Mouse (Mus musculus) hindbrain, postnatal 0 days (tissue): ENCODE measurements around the gene Pakap. TPM values are rescaled to one million over a fixed set of nuclear protein-coding genes. Genes with fewer than 3 reads are reported as not detected.
A peak's percentile ranks its signal among the peaks of the same experiment; 100 is the strongest.

Experiments used
- ATAC-seq: fragments of 200-750 bp; cut with Nextera tagmentation; 2 replicates; pipeline ENCODE4 v1.8.0; 2017; ENCODE audit warnings: mild to moderate bottlenecking, moderate TSS enrichment, moderate library complexity
- DNase-seq: peaks from one replicate; pipeline ENCODE4 v3.0.0-alpha.2; 2015; ENCODE audit warnings: low spot score
- H3K27ac ChIP-seq: fragments of 300-500 bp; sonication (generic); 2 replicates; pipeline ENCODE4 v1.5.1; 2014; ENCODE audit warnings: mild to moderate bottlenecking
- H3K27me3 ChIP-seq: fragments of 300-500 bp; sonication (generic); 2 replicates; pipeline ENCODE4 v1.6.1; 2014; ENCODE audit warnings: low read length, mixed read lengths; ENCODE audit not compliant: insufficient read depth
- H3K36me3 ChIP-seq: fragments of 300-500 bp; sonication (generic); 2 replicates; pipeline ENCODE4 v1.6.1; 2014; ENCODE audit warnings: low read length, mixed read lengths; ENCODE audit not compliant: insufficient read depth
- H3K4me1 ChIP-seq: fragments of 300-500 bp; sonication (generic); 2 replicates; pipeline ENCODE4 v1.6.1; 2014; ENCODE audit warnings: antibody characterized with exemption, low read length, mixed read lengths; ENCODE audit not compliant: insufficient read depth
- H3K4me2 ChIP-seq: fragments of 300-500 bp; sonication (generic); 2 replicates; pipeline ENCODE4 v1.6.1; 2014; ENCODE audit warnings: low read depth, mild to moderate bottlenecking, low read length, moderate library complexity, mixed read lengths
- H3K4me3 ChIP-seq: fragments of 300-500 bp; sonication (generic); 2 replicates; pipeline ENCODE4 v1.5.1; 2014; ENCODE audit warnings: low read length
- H3K9ac ChIP-seq: fragments of 300-500 bp; sonication (generic); replicated peaks from 2 replicates; pipeline ENCODE4 v1.6.1; 2014; ENCODE audit warnings: mild to moderate bottlenecking, low read length, moderate library complexity, mixed read lengths
- H3K9me3 ChIP-seq: fragments of 300-500 bp; sonication (generic); 2 replicates; pipeline ENCODE4 v1.6.1; 2016; ENCODE audit warnings: low read length, mixed read lengths
- CTCF ChIP-seq: IDR thresholded peaks from 2 replicates; pipeline ENCODE4 v1.5.1; 2016; ENCODE audit warnings: antibody characterized with exemption, control low read depth, low read depth
- WGBS: fragments of 180-500 bp; shearing (Covaris S2); extraction: QIAGEN DNeasy Blood & Tissue Kit; methylation state at CpG from one replicate; pipeline ENCODE4 v1.1.7; 2014; 5-methylcytosine and 5-hydroxymethylcytosine counted together
- polyA plus RNA-seq: library from polyadenylated mRNA; unstranded; fragments of >200 nt; fragmentation: Nextera tagmentation; extraction: Ambion mirVana; gene quantifications from 2 replicates; pipeline ENCODE4 v1.2.1, GENCODE M21; 2015
- total RNA-seq: library from RNA; depleted of rRNA; stranded (reverse); fragments of >200 nt; gene quantifications from 2 replicates; pipeline ENCODE4 v1.2.3, GENCODE M21; 2014

Gene Pakap
- total and polyA plus RNA-seq, 2 experiments from 2014 or later: 9.7 to 14.3 TPM

DNA sequence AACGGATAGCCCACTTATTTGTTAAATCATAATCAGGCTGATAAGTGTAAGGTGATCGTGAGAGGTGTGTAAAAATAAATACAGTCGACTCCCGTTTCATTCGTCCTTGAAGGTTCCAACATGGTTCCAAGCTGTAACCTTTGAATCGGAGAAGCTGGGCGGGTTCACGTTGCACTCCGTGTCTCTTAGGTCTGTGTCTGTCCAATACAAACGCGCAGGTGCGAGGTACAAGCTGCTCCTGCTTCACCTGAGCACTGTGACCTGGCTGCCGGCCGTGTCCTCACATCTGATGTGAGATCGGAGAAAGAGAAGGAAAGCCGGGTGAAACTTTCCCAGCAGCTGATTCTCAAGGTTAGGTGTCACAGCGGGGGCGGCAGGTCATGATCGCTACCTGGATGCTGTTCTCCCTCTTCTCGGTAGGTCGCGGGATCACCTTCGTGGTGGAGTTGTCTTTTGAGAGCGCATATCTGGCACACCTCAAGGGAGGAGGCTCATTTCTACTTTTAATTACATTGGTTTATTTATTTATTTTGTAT lies 252.9 kb downstream of the Pakap start:
- no peak for ATAC-seq
- WGBS: 91% methylated on average over 24 of the region's 24 CpGs
- no peaks in the 10 kb centered on the region for H3K27me3 ChIP-seq

GRCm38 (mm10) chr4:57821556-57822356 lies 253.8 kb downstream of the Pakap start:
- no peak for TF ChIP-seq CTCF
- 0 out of 2 replicates have a peak overlapping the region, but pooled peaks have one; percentile 1 for H3K9ac ChIP-seq
- DNase-seq (peak; percentile 62), ATAC-seq (peak; percentile 73)
- 5% methylated on average over 11 of the region's 11 CpGs for WGBS
- H3K4me3 ChIP-seq: no peak overlapping the region
- H3K27me3 ChIP-seq: no peaks in the 10 kb centered on the region
- H3K4me1 ChIP-seq: peaks cover 11% of the 10 kb centered on the region; the same call in 1 of the 2 replicates
- no peaks in the 10 kb centered on the region for H3K36me3 ChIP-seq
- peak overlapping the region; percentile 3; the same call in 1 of the 2 replicates for H3K27ac ChIP-seq
- H3K4me2 ChIP-seq: peak overlapping the region; percentile 38
- no peaks in the 10 kb centered on the region for H3K9me3 ChIP-seq

More for the DNA sequence above, 252.9 kb downstream of the Pakap start:
- Histone ChIP-seq H3K9me3 (no peaks in the 10 kb centered on the region), H3K4me2 (no peak overlapping the region), H3K27ac (no peak overlapping the region), H3K36me3 (no peaks in the 10 kb centered on the region), H3K9ac (no peak overlapping the region), H3K4me3 (no peak overlapping the region), H3K4me1 (peaks cover 11% of the 10 kb centered on the region; the same call in 1 of the 2 replicates)
- no peak for TF ChIP-seq CTCF
- no peak for DNase-seq

DNA sequence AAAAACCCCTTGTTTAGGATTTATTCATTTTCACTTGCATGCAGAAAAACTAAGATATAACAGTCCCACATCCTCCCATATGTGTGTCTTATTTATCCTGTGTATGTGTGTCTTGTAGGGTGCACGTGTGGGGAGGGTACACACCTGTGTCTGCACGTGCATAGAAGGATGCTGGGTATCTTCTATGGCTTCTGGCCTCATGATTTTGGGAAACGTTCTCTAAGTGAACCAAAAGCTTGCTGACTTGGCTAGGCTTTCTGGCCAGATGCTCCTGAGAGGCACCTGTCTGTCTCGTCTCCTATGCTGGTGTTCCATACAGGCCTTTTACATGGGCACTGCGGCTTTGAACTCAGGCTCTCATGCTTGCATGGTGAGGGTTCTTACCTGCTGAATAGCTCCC lies 254.7 kb downstream of the Pakap start:
- Histone ChIP-seq H3K4me2 (no peak overlapping the region), H3K4me1 (peaks cover 11% of the 10 kb centered on the region; the same call in 1 of the 2 replicates), H3K4me3 (no peak overlapping the region), H3K36me3 (no peaks in the 10 kb centered on the region), H3K9me3 (no peaks in the 10 kb centered on the region), H3K27ac (no peak overlapping the region), H3K9ac (no peak overlapping the region), H3K27me3 (no peaks in the 10 kb centered on the region)
- no peak for DNase-seq
- ATAC-seq: no peak
- 80% methylated on average over 5 of the region's 5 CpGs for WGBS
- no peak for TF ChIP-seq CTCF

DNA sequence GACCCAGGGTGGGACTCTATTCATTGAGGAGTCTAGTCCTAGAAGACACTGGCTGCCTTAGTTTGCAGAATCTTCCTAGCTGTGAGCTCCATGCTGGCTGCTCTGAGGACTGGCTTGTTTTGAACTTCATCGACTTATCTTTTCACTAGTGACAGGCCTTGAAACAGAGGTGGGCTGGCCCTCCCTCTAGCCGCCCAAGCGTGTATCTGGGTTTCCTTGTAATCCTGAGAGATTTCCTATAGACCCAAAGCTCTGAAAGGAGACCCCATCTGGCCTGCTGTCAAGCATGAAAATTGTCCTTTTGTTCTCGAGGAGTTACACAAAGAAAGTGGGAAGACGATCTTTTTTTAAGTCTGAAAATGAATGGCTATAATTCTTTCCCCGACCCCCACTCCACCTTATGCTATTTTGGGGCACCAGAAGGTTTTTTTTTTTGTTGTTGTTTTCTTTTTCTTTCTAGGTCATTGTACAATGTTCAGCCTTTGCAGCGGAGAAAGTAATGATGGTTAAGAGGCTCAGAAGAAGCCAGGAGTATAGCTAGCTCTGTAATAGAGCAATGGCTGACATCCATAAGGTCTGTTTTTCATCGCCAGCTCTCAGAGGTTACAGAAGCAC lies 256.8 kb downstream of the Pakap start:
- H3K4me3 ChIP-seq: no peak overlapping the region
- H3K36me3 ChIP-seq: no peaks in the 10 kb centered on the region
- H3K9me3 ChIP-seq: no peaks in the 10 kb centered on the region
- no peak for DNase-seq
- H3K4me1 ChIP-seq: peaks cover 11% of the 10 kb centered on the region; the same call in 1 of the 2 replicates
- no peaks in the 10 kb centered on the region for H3K27me3 ChIP-seq
- H3K9ac ChIP-seq: no peak overlapping the region
- H3K4me2 ChIP-seq: no peak overlapping the region
- H3K27ac ChIP-seq: no peak overlapping the region
- no peak for ATAC-seq
- TF ChIP-seq CTCF: no peak
- WGBS: 14% methylated on average over 8 of the region's 8 CpGs

- DNase-seq: no peak
- TF ChIP-seq CTCF: no peak
- Histone ChIP-seq H3K4me2 (no peak overlapping the region), H3K9ac (no peak overlapping the region), H3K36me3 (no peaks in the 10 kb centered on the region), H3K27ac (no peak overlapping the region), H3K4me3 (no peak overlapping the region), H3K4me1 (peaks cover 11% of the 10 kb centered on the region; the same call in 1 of the 2 replicates), H3K9me3 (no peaks in the 10 kb centered on the region), H3K27me3 (no peaks in the 10 kb centered on the region)
- no peak for ATAC-seq
- 85% methylated on average over 7 of the region's 7 CpGs for WGBS
Observed at GRCm38 (mm10) chr4:57826272-57826671, 258.3 kb downstream of the Pakap start.

DNA sequence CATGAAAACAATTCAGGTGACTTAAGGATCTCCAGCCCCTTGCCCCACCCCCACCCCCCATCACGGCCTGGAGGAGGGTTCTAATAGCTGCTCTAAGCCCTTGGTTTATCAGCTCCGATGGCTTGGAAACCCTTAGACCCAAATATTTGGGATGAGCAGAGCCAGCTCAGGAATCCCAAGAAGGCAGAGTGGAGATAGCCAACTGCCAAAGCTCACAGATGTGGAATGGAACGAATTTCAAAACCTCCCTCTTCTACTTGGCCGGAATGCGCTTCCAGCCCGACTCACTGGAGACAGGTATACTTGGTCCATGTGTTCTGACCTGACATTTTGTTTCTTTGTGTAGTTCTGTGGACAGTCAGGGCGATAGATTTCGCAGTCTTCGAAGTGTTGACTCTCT lies 261.2 kb downstream of the Pakap start:
- Histone ChIP-seq H3K27ac (no peak overlapping the region), H3K9ac (no peak overlapping the region), H3K4me1 (0 out of 2 replicates have a peak, but pooled peaks cover 5% of the 10 kb centered on the region), H3K4me2 (no peak overlapping the region), H3K4me3 (no peak overlapping the region), H3K36me3 (no peaks in the 10 kb centered on the region), H3K27me3 (no peaks in the 10 kb centered on the region), H3K9me3 (no peaks in the 10 kb centered on the region)
- DNase-seq (no peak), ATAC-seq (no peak)
- WGBS: 79% methylated on average over 9 of the region's 9 CpGs
- TF ChIP-seq CTCF: no peak

- Histone ChIP-seq H3K27me3 (no peaks in the 10 kb centered on the region), H3K27ac (no peak overlapping the region), H3K9ac (no peak overlapping the region), H3K4me3 (no peak overlapping the region), H3K36me3 (no peaks in the 10 kb centered on the region), H3K4me2 (no peak overlapping the region), H3K9me3 (no peaks in the 10 kb centered on the region), H3K4me1 (0 out of 2 replicates have a peak, but pooled peaks cover 2% of the 10 kb centered on the region)
- 66% methylated on average over 3 of the region's 3 CpGs for WGBS
- ATAC-seq (no peak), DNase-seq (no peak)
- TF ChIP-seq CTCF: no peak
Observed at GRCm38 (mm10) chr4:57829740-57830139, 261.8 kb downstream of the Pakap start.
